Mouse (Mus musculus) MEL (cell line): ENCODE results near the gene Tubb2b.

Experiments
- CTCF ChIP-seq, 3 experiments: IDR thresholded peaks in 2 of 3; conservative IDR thresholded peaks in 1 of 3; 2 replicates each; pipeline ENCODE4 v1.5.1; 2011 to 2012; ENCODE audit warnings: low read length in 3 of 3, low read depth in 2 of 3, mild to moderate bottlenecking in 2 of 3, improper control_type of control experiment in 1 of 3, inconsistent platforms in 1 of 3, mixed read lengths in 1 of 3, moderate library complexity in 1 of 3; ENCODE audit not compliant: control insufficient read depth in 1 of 3, insufficient read depth in 1 of 3, poor library complexity in 1 of 3, severe bottlenecking in 1 of 3
- POLR2A ChIP-seq, 2 experiments: IDR thresholded peaks; 2 replicates each; pipeline ENCODE4 v1.6.1; 2011 to 2012; ENCODE audit warnings: low read length in 2 of 2, mild to moderate bottlenecking in 2 of 2, control low read depth in 1 of 2, improper control_type of control experiment in 1 of 2, low read depth in 1 of 2, moderate library complexity in 1 of 2; ENCODE audit not compliant: control insufficient read depth in 1 of 2, insufficient read depth in 1 of 2, poor library complexity in 1 of 2
- SMC3 ChIP-seq: IDR thresholded peaks from 2 replicates; pipeline ENCODE4 v1.6.1; 2011; ENCODE audit warnings: low read depth, low read length, improper control_type of control experiment
- TBP ChIP-seq: IDR thresholded peaks from 2 replicates; pipeline ENCODE4 v1.8.0; 2011; ENCODE audit warnings: low read depth, low read length, improper control_type of control experiment
- ZC3H11A ChIP-seq: IDR thresholded peaks from 2 replicates; pipeline ENCODE4 v1.6.1; 2012; ENCODE audit warnings: low read depth, mild to moderate bottlenecking, inconsistent platforms, low read length, improper control_type of control experiment

GRCm38 (mm10) chr13:34081926-34082325, 48.3 kb downstream of the Tubb2b start:
- no peak for TF ChIP-seq CTCF (IDR thresholded peaks at IDR 0.05 in 2 of 3, conservative IDR thresholded peaks at IDR 0.05 in 1 of 3; ENCODE audit: control insufficient read depth in 1 of 3, insufficient read depth in 1 of 3, low read depth in 2 of 3, low read length in 3 of 3, poor library complexity in 1 of 3, severe bottlenecking in 1 of 3)
- no peak for TF ChIP-seq TBP
- TF ChIP-seq SMC3, result no peak
- no peak for TF ChIP-seq POLR2A (IDR thresholded peaks at IDR 0.05; ENCODE audit: control insufficient read depth in 1 of 2, insufficient read depth in 1 of 2, low read depth in 1 of 2, low read length in 2 of 2, poor library complexity in 1 of 2)
- TF ChIP-seq ZC3H11A, result no peak
